Mouse (Mus musculus) spleen, adult 2 months (tissue): ENCODE measurements around the gene Podxl. TPM values are rescaled to one million over a fixed set of nuclear protein-coding genes. Genes with fewer than 3 reads are reported as not detected.

Source experiments
- DNase-seq, 2 experiments: peaks; one replicate each; pipeline versions ENCODE4 v3.0.0 to v3.0.0-alpha.2; 2012 to 2021; ENCODE audit warnings: low spot score in 2 of 2, low read depth in 1 of 2
- H3K27ac ChIP-seq: fragments of 200-500 bp; 2 replicates; pipeline ENCODE4 v1.5.1; 2012; ENCODE audit warnings: low read length, inconsistent platforms; ENCODE audit not compliant: insufficient read depth
- H3K27me3 ChIP-seq: fragments of 200-500 bp; 2 replicates; pipeline ENCODE4 v1.6.1; 2012; ENCODE audit warnings: mild to moderate bottlenecking, moderate library complexity, low read length, inconsistent platforms; ENCODE audit not compliant: control insufficient read depth, insufficient read depth
- H3K36me3 ChIP-seq: fragments of 200-500 bp; 2 replicates; pipeline ENCODE4 v1.6.1; 2012; ENCODE audit warnings: mild to moderate bottlenecking, low read length, inconsistent platforms; ENCODE audit not compliant: control insufficient read depth, insufficient read depth
- H3K4me1 ChIP-seq: fragments of 200-500 bp; 2 replicates; pipeline ENCODE4 v1.6.1; 2011; ENCODE audit warnings: inconsistent platforms; ENCODE audit not compliant: control insufficient read depth, insufficient read depth, insufficient read length
- H3K4me3 ChIP-seq: fragments of 200-500 bp; 2 replicates; pipeline ENCODE4 v1.5.1; 2011; ENCODE audit warnings: mild to moderate bottlenecking, inconsistent platforms; ENCODE audit not compliant: insufficient read depth, insufficient read length; ENCODE audit errors: extremely low read depth
- CTCF ChIP-seq: fragments of 200-500 bp; IDR thresholded peaks from 2 replicates; pipeline ENCODE4 v1.5.1; 2011; ENCODE audit warnings: mild to moderate bottlenecking, inconsistent platforms; ENCODE audit not compliant: insufficient read depth, insufficient read length, insufficient replicate concordance; ENCODE audit errors: extremely low read depth
- POLR2A ChIP-seq: fragments of 200-500 bp; IDR thresholded peaks from 2 replicates; pipeline ENCODE4 v1.6.1; 2011; ENCODE audit warnings: low read depth, low read length, inconsistent platforms
- WGBS: fragments of 180-500 bp; shearing (Covaris S2); methylation state at CpG from one replicate; pipeline ENCODE4 v1.1.7; 2018; 5-methylcytosine and 5-hydroxymethylcytosine counted together
- polyA plus RNA-seq: library from polyadenylated mRNA; depleted of rRNA; stranded (reverse); fragments of >200 nt; gene quantifications from 2 replicates; pipeline ENCODE4 v1.2.3, GENCODE M21; 2012

Gene Podxl
- polyA plus RNA-seq, 1 experiment: 5.4 TPM

- DNase-seq: no peak
- H3K4me1 ChIP-seq: no peaks in the 10 kb centered on the region
- no peak overlapping the region for H3K4me3 ChIP-seq
- H3K27me3 ChIP-seq: no peaks in the 10 kb centered on the region
- TF ChIP-seq CTCF (no peak), POLR2A (no peak)
- no peak overlapping the region for H3K27ac ChIP-seq
- WGBS: 85% methylated on average over 22 of the region's 22 CpGs
- no peaks in the 10 kb centered on the region for H3K36me3 ChIP-seq
Measured at GRCm38 (mm10) chr6:31550876-31551532, 12.8 kb downstream of the Podxl start.

GRCm38 (mm10) chr6:31549361-31550051, 14.3 kb downstream of the Podxl start:
- TF ChIP-seq CTCF: no peak
- TF ChIP-seq POLR2A: no peak
- no peak for DNase-seq
- Histone ChIP-seq H3K27me3 (no peaks in the 10 kb centered on the region), H3K27ac (no peak overlapping the region), H3K36me3 (no peaks in the 10 kb centered on the region), H3K4me1 (no peaks in the 10 kb centered on the region), H3K4me3 (no peak overlapping the region)
- 76% methylated on average over 5 of the region's 5 CpGs for WGBS

DNA sequence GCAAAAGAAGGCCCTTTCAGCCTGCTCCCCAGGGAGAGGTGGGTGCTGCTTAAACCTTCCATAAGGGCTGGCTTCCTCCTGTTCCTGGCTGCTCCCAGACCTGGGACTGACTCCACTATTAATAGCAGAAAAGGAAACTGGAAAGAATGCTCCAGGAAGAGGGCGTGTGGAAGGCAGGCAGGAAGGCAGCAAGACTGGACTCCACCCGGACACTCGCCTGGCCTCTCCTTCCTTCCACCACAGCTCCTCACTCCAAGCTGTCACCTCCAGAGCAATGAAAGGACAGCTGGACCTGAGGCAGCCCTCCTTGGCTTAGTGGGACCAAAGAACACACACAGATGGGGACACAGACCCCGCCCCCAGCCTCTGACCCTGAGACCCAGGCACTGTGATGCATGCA, 19.5 kb downstream of the Podxl start:
- Histone ChIP-seq H3K4me1 (no peaks in the 10 kb centered on the region), H3K36me3 (no peaks in the 10 kb centered on the region), H3K4me3 (no peak overlapping the region), H3K27ac (no peak overlapping the region), H3K27me3 (no peaks in the 10 kb centered on the region)
- DNase-seq: no peak
- 83% methylated on average over 4 of the region's 4 CpGs for WGBS
- TF ChIP-seq CTCF (no peak), POLR2A (no peak)

- H3K27ac ChIP-seq: no peak overlapping the region
- DNase-seq: no peak
- 77% methylated on average over 6 of the region's 6 CpGs for WGBS
- no peaks in the 10 kb centered on the region; the same call in 1 of the 2 replicates for H3K4me1 ChIP-seq
- no peaks in the 10 kb centered on the region for H3K27me3 ChIP-seq
- no peaks in the 10 kb centered on the region for H3K36me3 ChIP-seq
- TF ChIP-seq CTCF (no peak), POLR2A (no peak)
- no peak overlapping the region for H3K4me3 ChIP-seq
Measured at GRCm38 (mm10) chr6:31540018-31540417, 23.8 kb downstream of the Podxl start.

- TF ChIP-seq POLR2A (no peak), CTCF (no peak)
- no peaks in the 10 kb centered on the region for H3K36me3 ChIP-seq
- no peak overlapping the region for H3K27ac ChIP-seq
- no peak for DNase-seq
- no peaks in the 10 kb centered on the region for H3K27me3 ChIP-seq
- no peaks in the 10 kb centered on the region; the same call in 1 of the 2 replicates for H3K4me1 ChIP-seq
- H3K4me3 ChIP-seq: no peak overlapping the region
- WGBS: 84% methylated on average over 1 of the region's 1 CpGs
Measured at GRCm38 (mm10) chr6:31538112-31538511, 25.7 kb downstream of the Podxl start.

GRCm38 (mm10) chr6:31537193-31537592, 26.6 kb downstream of the Podxl start:
- no peak overlapping the region for H3K27ac ChIP-seq
- 58% methylated on average over 4 of the region's 4 CpGs for WGBS
- TF ChIP-seq POLR2A (no peak), CTCF (no peak)

GRCm38 (mm10) chr6:31534705-31535104, 29.1 kb downstream of the Podxl start:
- Histone ChIP-seq H3K36me3 (no peaks in the 10 kb centered on the region), H3K4me1 (no peaks in the 10 kb centered on the region; the same call in 1 of the 2 replicates), H3K4me3 (no peak overlapping the region), H3K27ac (no peak overlapping the region), H3K27me3 (no peaks in the 10 kb centered on the region)
- DNase-seq: no peak
- WGBS: 96% methylated on average over 5 of the region's 5 CpGs
- no peak for TF ChIP-seq POLR2A
- TF ChIP-seq CTCF: no peak

More at GRCm38 (mm10) chr6:31537193-31537592, 26.6 kb downstream of the Podxl start:
- H3K36me3 ChIP-seq: no peaks in the 10 kb centered on the region
- no peaks in the 10 kb centered on the region for H3K27me3 ChIP-seq
- H3K4me1 ChIP-seq: no peaks in the 10 kb centered on the region; the same call in 1 of the 2 replicates
- no peak for DNase-seq
- H3K4me3 ChIP-seq: no peak overlapping the region
